Mouse (Mus musculus): ENCODE data around the gene Erf.

GRCm38 (mm10) chr7:25277405-25277804 lies 26.8 kb upstream of the Erf start:
- TF ChIP-seq CTCF (conservative IDR thresholded peaks at IDR 0.05; ENCODE audit: low read length) (no peak), POU5F1 (IDR thresholded peaks at IDR 0.05; ENCODE audit: borderline replicate concordance, low read length) (no peak), NANOG (IDR thresholded peaks at IDR 0.05; ENCODE audit: borderline replicate concordance, low read length) (no peak)

Measured in E14TG2a.4 (cell line).